Mouse (Mus musculus): Measurements from ENCODE around the gene Megf11.

DNA sequence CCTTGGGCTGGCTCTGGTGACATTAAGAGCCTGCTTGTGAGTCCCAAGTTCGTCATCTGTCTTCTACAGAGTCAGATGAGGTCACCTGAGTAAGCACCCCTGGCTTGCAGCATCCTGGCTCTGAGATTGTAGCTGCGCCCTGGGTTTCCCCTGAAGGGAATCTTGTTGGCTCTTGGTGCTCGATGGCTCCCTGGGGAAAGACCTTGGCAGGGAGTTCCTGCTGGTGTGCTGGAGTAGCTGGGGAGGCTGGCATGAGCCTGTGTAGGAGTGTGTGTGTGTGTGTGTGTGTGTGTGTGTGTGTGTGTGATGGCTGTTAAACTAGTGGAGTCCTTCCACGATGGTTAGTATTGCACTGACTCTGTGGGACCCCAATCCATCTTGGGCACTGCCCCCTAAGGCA is 88.7 kb downstream of the Megf11 start:
- TF ChIP-seq GATA1 (IDR thresholded peaks at IDR 0.05; ENCODE audit: borderline replicate concordance, low read length) = no peak
- TF ChIP-seq FLI1 (IDR thresholded peaks at IDR 0.05; ENCODE audit: low read length) = no peak

Data from megakaryocyte, embryonic 14.5 days (primary cell).